Mouse (Mus musculus): Measurements from ENCODE around the gene Slc12a9.

- no peak for TF ChIP-seq CTCF (IDR thresholded peaks at IDR 0.05; ENCODE audit: low read depth, low read length)
- no peak for TF ChIP-seq POLR2A (IDR thresholded peaks at IDR 0.05; ENCODE audit: borderline replicate concordance, low read depth, low read length)
Observed at GRCm38 (mm10) chr5:137350205-137351057, 17.0 kb upstream of the Slc12a9 start.
